Mouse (Mus musculus) forebrain, embryonic 11.5 days (tissue): ENCODE measurements around the gene Hoxc8. TPM values are rescaled to one million over a fixed set of nuclear protein-coding genes. Genes with fewer than 3 reads are reported as not detected.

Experiments used
- ATAC-seq: fragments of 200-750 bp; cut with Nextera tagmentation; replicated peaks from 2 replicates; pipeline ENCODE4 v1.8.0; 2017; ENCODE audit warnings: moderate TSS enrichment; ENCODE audit not compliant: low FRiP score
- DNase-seq: peaks from one replicate; pipeline ENCODE4 v3.0.0-alpha.2; 2017; ENCODE audit warnings: low spot score
- H3K27ac ChIP-seq: fragments of 300-500 bp; sonication (generic); 2 replicates; pipeline ENCODE4 v1.5.1; 2014; ENCODE audit warnings: low read depth, low read length
- H3K27me3 ChIP-seq: fragments of 300-500 bp; sonication (generic); 2 replicates; pipeline ENCODE4 v1.6.1; 2014; ENCODE audit warnings: mild to moderate bottlenecking, low read length, mixed read lengths; ENCODE audit not compliant: control insufficient read depth, insufficient read depth
- H3K36me3 ChIP-seq: fragments of 300-500 bp; sonication (generic); 2 replicates; pipeline ENCODE4 v1.6.1; 2014; ENCODE audit warnings: mild to moderate bottlenecking, low read length, moderate library complexity, mixed read lengths; ENCODE audit not compliant: control insufficient read depth, insufficient read depth
- H3K4me1 ChIP-seq: fragments of 300-500 bp; sonication (generic); replicated peaks from 2 replicates; pipeline ENCODE4 v1.6.1; 2014; ENCODE audit warnings: low read length, mixed read lengths; ENCODE audit not compliant: control insufficient read depth, insufficient read depth
- H3K4me2 ChIP-seq: fragments of 300-500 bp; sonication (generic); 2 replicates; pipeline ENCODE4 v1.6.1; 2014; ENCODE audit warnings: low read depth, mild to moderate bottlenecking, low read length, moderate library complexity, mixed read lengths; ENCODE audit not compliant: severe bottlenecking
- H3K4me3 ChIP-seq: fragments of 300-500 bp; sonication (generic); 2 replicates; pipeline ENCODE4 v1.5.1; 2014; ENCODE audit warnings: low read depth, low read length
- H3K9ac ChIP-seq: fragments of 300-500 bp; sonication (generic); 2 replicates; pipeline ENCODE4 v1.6.1; 2014; ENCODE audit warnings: low read length
- H3K9me3 ChIP-seq: fragments of 300-500 bp; sonication (generic); 2 replicates; pipeline ENCODE4 v1.6.1; 2016; ENCODE audit warnings: low read length, mixed read lengths; ENCODE audit not compliant: control insufficient read depth
- WGBS: fragments of 180-500 bp; shearing (Covaris S2); extraction: QIAGEN DNeasy Blood & Tissue Kit; methylation state at CpG from one replicate; pipeline ENCODE4 v1.1.7; 2014; 5-methylcytosine and 5-hydroxymethylcytosine counted together
- polyA plus RNA-seq: library from polyadenylated mRNA; unstranded; fragments of >200 nt; fragmentation: Nextera tagmentation; extraction: Ambion mirVana; gene quantifications from 2 replicates; pipeline ENCODE4 v1.2.1, GENCODE M21; 2014

Hoxc8 gene
- polyA plus RNA-seq, 1 experiment from 2014 or later, result not detected

DNA sequence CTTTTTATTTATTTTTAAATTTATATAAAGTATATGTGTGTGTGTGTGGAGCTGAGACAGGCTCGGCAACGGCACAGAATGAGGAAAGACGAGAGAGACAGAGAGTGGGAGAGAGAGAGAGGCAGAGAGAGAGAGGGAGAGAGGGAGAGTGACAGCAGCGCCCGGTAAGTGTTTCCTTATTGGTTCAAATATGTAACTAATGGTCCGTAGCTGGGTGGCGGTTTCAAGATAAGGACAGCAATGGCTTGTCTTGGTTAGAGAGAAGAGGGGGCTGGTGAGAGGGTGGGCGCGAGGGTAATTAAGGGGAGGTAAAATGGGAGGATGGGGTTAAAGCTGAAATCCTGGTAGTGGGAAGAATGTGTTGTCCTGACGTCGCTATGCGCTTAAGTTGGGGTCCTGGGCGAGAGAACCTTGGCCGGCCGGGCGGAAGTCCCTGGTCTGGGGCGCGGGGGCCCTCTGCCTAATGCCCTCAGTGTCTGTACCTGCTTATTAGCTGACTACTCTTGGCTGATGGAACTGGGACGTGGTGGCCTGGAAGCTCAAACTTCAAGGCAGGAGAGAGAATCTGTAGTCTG, 8.3 kb downstream of the Hoxc8 start:
- Histone ChIP-seq H3K36me3 (no peaks in the 10 kb centered on the region), H3K4me2 (peak overlapping the region; percentile 43; the same call in 1 of the 2 replicates), H3K4me1 (peaks cover 3% of the 10 kb centered on the region; the same call in 1 of the 2 replicates), H3K9ac (no peak overlapping the region), H3K9me3 (no peaks in the 10 kb centered on the region), H3K27ac (no peak overlapping the region), H3K27me3 (peaks cover 98% of the 10 kb centered on the region), H3K4me3 (peak overlapping the region; percentile 14; the same call in 1 of the 2 replicates)
- no peak; the same call in 1 of the 2 replicates for ATAC-seq
- WGBS, result 1% methylated on average over 19 of the region's 19 CpGs
- no peak for DNase-seq

- no peak overlapping the region for H3K9ac ChIP-seq
- no peak overlapping the region for H3K27ac ChIP-seq
- peak overlapping the region; percentile 43 for H3K4me2 ChIP-seq
- under 1% methylated on average over 33 of the region's 33 CpGs for WGBS
- H3K9me3 ChIP-seq, result no peaks in the 10 kb centered on the region
- peak overlapping the region; percentile 14; the same call in 1 of the 2 replicates for H3K4me3 ChIP-seq
- peaks cover 98% of the 10 kb centered on the region for H3K27me3 ChIP-seq
- ATAC-seq (peak; percentile 91), DNase-seq (peak; percentile 85)
- peaks cover 3% of the 10 kb centered on the region; the same call in 1 of the 2 replicates for H3K4me1 ChIP-seq
- H3K36me3 ChIP-seq, result no peaks in the 10 kb centered on the region
These were observed 8.9 kb downstream of the Hoxc8 start for GRCm38 (mm10) chr15:102999183-102999831.

- Histone ChIP-seq H3K4me2 (no peak overlapping the region), H3K4me1 (peaks cover 3% of the 10 kb centered on the region; the same call in 1 of the 2 replicates), H3K9me3 (no peaks in the 10 kb centered on the region), H3K36me3 (no peaks in the 10 kb centered on the region), H3K27ac (no peak overlapping the region), H3K9ac (no peak overlapping the region), H3K4me3 (no peak overlapping the region), H3K27me3 (peaks cover 98% of the 10 kb centered on the region)
- ATAC-seq (0 out of 2 replicates have a peak, but pooled peaks have one; percentile 14), DNase-seq (no peak)
- under 1% methylated on average over 10 of the region's 11 CpGs for WGBS
These were observed 9.5 kb downstream of the Hoxc8 start for GRCm38 (mm10) chr15:102999955-103000354.

- peaks cover 3% of the 10 kb centered on the region; the same call in 1 of the 2 replicates for H3K4me1 ChIP-seq
- DNase-seq (no peak), ATAC-seq (no peak)
- H3K27me3 ChIP-seq, result peaks cover 98% of the 10 kb centered on the region
- no peak overlapping the region for H3K27ac ChIP-seq
- no peak overlapping the region for H3K9ac ChIP-seq
- no peaks in the 10 kb centered on the region for H3K9me3 ChIP-seq
- no peak overlapping the region for H3K4me2 ChIP-seq
- under 1% methylated on average over 24 of the region's 24 CpGs for WGBS
- no peaks in the 10 kb centered on the region for H3K36me3 ChIP-seq
- H3K4me3 ChIP-seq, result no peak overlapping the region
These were observed 10.1 kb downstream of the Hoxc8 start for GRCm38 (mm10) chr15:103000501-103000901.

DNA sequence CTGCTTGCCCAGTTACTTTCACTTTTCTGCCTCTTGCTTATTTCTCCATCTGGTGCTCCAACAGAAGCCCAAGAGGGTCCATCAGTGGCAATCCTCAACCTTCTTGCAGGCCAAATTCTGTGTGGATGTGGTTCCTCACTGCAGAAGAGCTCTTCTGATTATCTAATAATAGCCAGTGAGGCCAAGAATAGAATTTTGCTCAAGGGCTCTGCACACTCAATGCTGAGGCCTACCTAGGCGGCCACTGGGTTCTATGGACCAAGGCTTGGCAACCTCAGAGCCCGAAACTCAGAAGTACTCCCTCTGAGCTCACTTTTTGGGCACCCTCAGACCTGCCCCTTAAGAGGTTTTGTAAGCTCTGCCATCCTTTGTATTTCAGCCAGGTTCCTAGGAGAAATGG, 11.0 kb downstream of the Hoxc8 start:
- Histone ChIP-seq H3K4me3 (no peak overlapping the region), H3K4me2 (no peak overlapping the region), H3K36me3 (no peaks in the 10 kb centered on the region), H3K27ac (no peak overlapping the region), H3K4me1 (peaks cover 3% of the 10 kb centered on the region; the same call in 1 of the 2 replicates), H3K27me3 (peaks cover 98% of the 10 kb centered on the region), H3K9ac (no peak overlapping the region), H3K9me3 (no peaks in the 10 kb centered on the region)
- no peak for DNase-seq
- WGBS, result 3% methylated on average over 2 of the region's 2 CpGs
- ATAC-seq, result no peak

DNA sequence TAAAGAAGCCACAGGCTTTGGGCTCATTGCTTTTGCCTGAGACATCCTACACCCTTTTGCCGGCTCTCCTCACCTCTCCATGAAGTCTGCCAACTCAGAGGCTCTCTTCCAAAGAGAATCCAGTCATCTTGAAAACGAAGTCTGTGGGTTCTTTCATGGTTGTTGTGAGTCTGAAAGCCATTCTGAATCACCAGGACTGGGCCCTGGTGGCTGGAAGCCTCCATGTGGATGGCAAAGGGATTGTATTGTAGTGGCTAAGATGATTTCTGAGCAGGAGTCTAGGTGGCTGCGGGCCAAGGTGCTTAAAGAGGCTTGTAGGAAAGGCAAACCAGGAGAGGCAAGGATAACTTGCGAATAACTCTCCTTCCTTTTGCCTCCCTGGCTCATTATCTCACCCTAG, 11.7 kb downstream of the Hoxc8 start:
- Histone ChIP-seq H3K27me3 (peaks cover 99% of the 10 kb centered on the region), H3K4me2 (no peak overlapping the region), H3K27ac (no peak overlapping the region), H3K4me3 (no peak overlapping the region), H3K9me3 (no peaks in the 10 kb centered on the region), H3K4me1 (peaks cover 3% of the 10 kb centered on the region; the same call in 1 of the 2 replicates), H3K9ac (no peak overlapping the region), H3K36me3 (no peaks in the 10 kb centered on the region)
- ATAC-seq (no peak), DNase-seq (no peak)
- 2% methylated on average over 4 of the region's 4 CpGs for WGBS

- H3K4me3 ChIP-seq, result no peak overlapping the region
- 2% methylated on average over 13 of the region's 13 CpGs for WGBS
- H3K9ac ChIP-seq, result no peak overlapping the region
- H3K27ac ChIP-seq, result no peak overlapping the region
- ATAC-seq (no peak), DNase-seq (no peak)
- peaks cover 3% of the 10 kb centered on the region; the same call in 1 of the 2 replicates for H3K4me1 ChIP-seq
- no peak overlapping the region for H3K4me2 ChIP-seq
- H3K27me3 ChIP-seq, result peaks cover 99% of the 10 kb centered on the region
- no peaks in the 10 kb centered on the region for H3K36me3 ChIP-seq
- H3K9me3 ChIP-seq, result no peaks in the 10 kb centered on the region
These were observed 12.5 kb downstream of the Hoxc8 start for GRCm38 (mm10) chr15:103002821-103003448.

DNA sequence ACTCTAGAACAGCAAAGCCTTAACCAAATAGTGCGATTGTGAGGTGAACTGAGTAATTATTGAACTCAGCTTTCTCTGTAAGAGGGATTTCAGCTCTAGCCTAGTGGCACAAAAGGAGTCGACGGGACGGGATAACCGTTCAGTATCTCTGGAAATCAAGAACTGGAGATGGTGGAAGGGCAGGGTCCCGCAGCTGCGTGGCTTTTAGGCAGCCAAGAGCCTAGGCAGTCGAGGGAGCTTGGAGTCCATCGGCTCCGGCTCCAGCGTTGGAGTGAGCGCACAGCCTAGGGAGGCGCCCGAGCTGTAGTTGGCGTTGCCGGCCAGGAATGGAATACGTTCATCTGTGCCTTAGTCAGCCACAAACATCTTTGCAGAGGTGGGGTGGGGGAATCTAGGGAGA, 14.9 kb downstream of the Hoxc8 start:
- Histone ChIP-seq H3K9ac (no peak overlapping the region), H3K4me2 (no peak overlapping the region), H3K9me3 (no peaks in the 10 kb centered on the region), H3K4me1 (no peaks in the 10 kb centered on the region), H3K4me3 (no peak overlapping the region), H3K36me3 (no peaks in the 10 kb centered on the region), H3K27me3 (peaks cover 99% of the 10 kb centered on the region), H3K27ac (no peak overlapping the region)
- no peak for ATAC-seq
- no peak for DNase-seq
- WGBS, result under 1% methylated on average over 17 of the region's 17 CpGs
